Mouse (Mus musculus) thymus, adult 2 months (tissue): ENCODE measurements at regions not wholly inside any gene's neighbourhood (a gene's known extent, or its start where the extent isn't known, plus 50 kb on each side); places are given as distances from the start of the nearest gene placed in this dataset.

Source experiments
- CTCF ChIP-seq: fragments of 200-500 bp; IDR thresholded peaks from 2 replicates; pipeline ENCODE4 v1.5.1; 2012; ENCODE audit warnings: mild to moderate bottlenecking, control low read depth, low read length, moderate library complexity, borderline replicate concordance; ENCODE audit not compliant: control insufficient read depth, poor library complexity, insufficient read depth; ENCODE audit errors: extremely low read depth
- POLR2A ChIP-seq: fragments of 200-500 bp; IDR thresholded peaks from 2 replicates; pipeline ENCODE4 v1.6.1; 2012; ENCODE audit warnings: mild to moderate bottlenecking, low read length, control low read depth, moderate library complexity; ENCODE audit not compliant: control insufficient read depth, poor library complexity, insufficient read depth; ENCODE audit errors: extremely low read depth

GRCm38 (mm10) chr11:27105920-27106319, 512.1 kb upstream of the Vrk2 start:
- TF ChIP-seq CTCF = no peak
- TF ChIP-seq POLR2A = no peak
